In the genomic region with DNA sequence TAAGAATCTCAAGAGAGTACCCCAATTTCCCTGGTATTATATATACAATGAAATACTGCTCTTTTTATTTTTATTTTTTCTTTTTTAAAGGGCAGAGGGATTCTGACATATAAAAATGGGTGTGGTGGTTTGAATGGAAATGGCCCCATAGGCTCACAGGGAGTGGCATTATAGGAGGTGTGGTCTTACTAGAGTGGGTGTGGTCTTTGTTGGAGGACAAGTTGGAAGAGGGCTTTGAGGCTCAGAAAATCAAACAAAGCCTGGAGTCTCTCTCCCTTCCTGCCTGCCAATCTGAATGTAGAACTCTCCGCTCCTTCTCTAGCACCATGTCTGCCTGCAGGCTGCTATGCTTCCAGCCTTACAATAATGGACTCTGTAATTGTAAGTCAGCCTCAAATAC, we compare ENCODE assay signal across 16 mouse cellular contexts.
"Had no signal": no experiment of that assay in that cellular context is flagged by ENCODE, and none has a peak within 500 bp of the region (broad histone marks: within the 10 kb centered on the region; RNA-seq: fewer than 3 reads in every experiment).

No protein-coding gene starts in this region.

- H3K4me1 ChIP-seq: stomach, embryonic 15.5 days had no signal

- H3K27me3 ChIP-seq: kidney, embryonic 15.5 days; limb, embryonic 13.5 days; liver, embryonic 15.5 days; lung, embryonic 15.5 days; neural tube, embryonic 15.5 days; stomach, embryonic 15.5 days had no signal

- ATAC-seq: intestine, embryonic 16.5 days had no signal

- H3K9me3 ChIP-seq: kidney, embryonic 15.5 days; limb, embryonic 13.5 days; liver, embryonic 15.5 days; lung, embryonic 15.5 days; neural tube, embryonic 15.5 days; stomach, embryonic 15.5 days had no signal

- H3K36me3 ChIP-seq: kidney, embryonic 15.5 days; limb, embryonic 13.5 days; liver, embryonic 15.5 days; lung, embryonic 15.5 days; neural tube, embryonic 15.5 days; stomach, embryonic 15.5 days had no signal

- H3K9ac ChIP-seq: kidney, embryonic 15.5 days; limb, embryonic 13.5 days; liver, embryonic 15.5 days; lung, embryonic 15.5 days; neural tube, embryonic 15.5 days; stomach, embryonic 15.5 days had no signal

- H3K4me3 ChIP-seq: kidney, embryonic 15.5 days; limb, embryonic 13.5 days; liver, embryonic 15.5 days; lung, embryonic 15.5 days; myocyte; neural tube, embryonic 15.5 days; stomach, embryonic 15.5 days had no signal

- H3K4me2 ChIP-seq: kidney, embryonic 15.5 days; limb, embryonic 13.5 days; liver, embryonic 15.5 days; lung, embryonic 15.5 days; neural tube, embryonic 15.5 days; stomach, embryonic 15.5 days had no signal

- H3K27ac ChIP-seq: kidney, embryonic 15.5 days; limb, embryonic 13.5 days; liver, embryonic 15.5 days; lung, embryonic 15.5 days; neural tube, embryonic 15.5 days; stomach, embryonic 15.5 days had no signal

- DNase-seq: kidney, adult 2 months; kidney, postnatal 14 days; left cerebral cortex, postnatal 4 days; midbrain, embryonic 14.5 days; retina, postnatal 1 day; right cerebral cortex, postnatal 4 days; spleen, adult 18-20 months; thymus, postnatal 36 days had no signal
